Mouse (Mus musculus) G1E (cell line): ENCODE results near the gene Igfbpl1.

ENCODE experiments used
- CTCF ChIP-seq: IDR thresholded peaks from 2 replicates; pipeline ENCODE4 v1.5.1; 2012; ENCODE audit warnings: low read depth, low read length, inconsistent platforms, mixed read lengths
- GATA1 ChIP-seq: IDR thresholded peaks from 2 replicates; pipeline ENCODE4 v1.6.1; 2012; ENCODE audit warnings: borderline replicate concordance, low read length, inconsistent platforms, mixed read lengths
- GATA2 ChIP-seq: IDR thresholded peaks from 2 replicates; pipeline ENCODE4 v1.6.1; 2012; ENCODE audit warnings: low read depth, low read length, inconsistent platforms, borderline replicate concordance
- POLR2AphosphoS5 ChIP-seq: IDR thresholded peaks from 2 replicates; pipeline ENCODE4 v1.6.1; 2012; ENCODE audit warnings: low read depth, low read length, inconsistent platforms; ENCODE audit not compliant: insufficient replicate concordance
- TAL1 ChIP-seq: conservative IDR thresholded peaks from 2 replicates; pipeline ENCODE4 v1.6.1; 2012; ENCODE audit warnings: low read depth, low read length, inconsistent platforms, mixed read lengths

GRCm38 (mm10) chr4:45767891-45768558, 58.7 kb downstream of the Igfbpl1 start:
- no peak for TF ChIP-seq GATA1
- TF ChIP-seq CTCF = no peak
- TF ChIP-seq TAL1 = no peak
- TF ChIP-seq POLR2AphosphoS5 = no peak
- no peak for TF ChIP-seq GATA2
